Mouse (Mus musculus): ENCODE data around the gene Polr3c.

DNA sequence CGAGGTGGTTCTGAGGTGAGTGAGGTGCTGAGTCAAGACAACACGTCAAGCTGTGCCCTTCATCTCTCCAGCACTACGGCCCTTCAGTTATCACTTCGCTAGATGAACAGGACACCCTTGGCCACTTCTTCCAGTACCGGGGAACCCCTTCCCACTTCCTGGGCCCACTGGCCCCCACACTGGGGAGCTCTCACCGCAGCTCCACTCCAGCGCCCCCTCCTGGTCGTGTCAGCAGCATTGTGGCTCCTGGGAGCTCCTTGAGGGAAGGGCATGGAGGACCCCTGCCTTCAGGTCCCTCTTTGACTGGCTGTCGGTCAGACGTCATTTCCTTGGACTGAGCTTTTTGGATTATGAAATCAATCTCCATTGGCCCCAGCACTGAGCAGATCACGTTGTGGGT is 22.6 kb downstream of the Polr3c start:
- TF ChIP-seq GATA1 (IDR thresholded peaks at IDR 0.05; ENCODE audit: borderline replicate concordance, low read length) (no peak), FLI1 (IDR thresholded peaks at IDR 0.05; ENCODE audit: low read length) (no peak)

Data from megakaryocyte, embryonic 14.5 days (primary cell).